Mouse (Mus musculus) testis, adult 2 months (tissue): ENCODE data around the gene Lrrc32.

Experiments used
- CTCF ChIP-seq: fragments of 200-500 bp; IDR thresholded peaks from 2 replicates; pipeline ENCODE4 v1.5.1; 2012; ENCODE audit warnings: low read depth, mild to moderate bottlenecking, inconsistent platforms, low read length, moderate library complexity; ENCODE audit not compliant: control insufficient read depth, insufficient read depth, insufficient replicate concordance
- POLR2A ChIP-seq: fragments of 200-500 bp; IDR thresholded peaks from 2 replicates; pipeline ENCODE4 v1.6.1; 2012; ENCODE audit warnings: low read depth, mild to moderate bottlenecking, inconsistent platforms, low read length, moderate library complexity; ENCODE audit not compliant: control insufficient read depth

GRCm38 (mm10) chr7:98439956-98440466 lies 49.1 kb upstream of the Lrrc32 start, which contains the start of gene Gucy2d:
- TF ChIP-seq CTCF (no peak), POLR2A (no peak)
